Mouse (Mus musculus): Measurements from ENCODE around the gene Dgkz.

DNA sequence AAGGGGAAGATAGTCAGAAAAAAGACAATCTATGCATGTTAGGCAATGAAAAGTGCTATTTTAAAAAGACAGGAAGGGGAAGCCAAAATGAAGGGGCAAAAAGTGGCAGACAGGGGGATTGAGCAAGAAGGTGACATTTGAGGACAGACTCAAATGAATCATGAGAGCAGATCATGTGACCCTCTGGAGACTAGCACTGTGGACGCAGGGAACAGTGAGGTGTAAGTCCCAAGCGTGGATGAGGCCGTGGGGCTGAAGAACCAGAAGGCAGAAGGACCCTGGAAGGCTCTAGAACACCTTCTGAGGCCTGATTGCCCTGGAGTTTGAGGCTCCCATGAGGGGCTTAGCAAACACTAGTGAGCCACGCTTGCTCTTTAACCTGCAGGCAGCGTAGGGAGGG, 9.3 kb downstream of the Dgkz start:
- TF ChIP-seq CTCF (IDR thresholded peaks at IDR 0.05; ENCODE audit: insufficient read depth, low read depth, low read length) (no peak), POLR2A (IDR thresholded peaks at IDR 0.05; ENCODE audit: insufficient read depth, low read depth, low read length) (no peak)
